Mouse (Mus musculus) frontal cortex, adult (tissue): Measurements from ENCODE around the gene Spin1.
"Not testable (repeated sequence)": the region's sequence is repeated elsewhere in the genome, so short reads cannot be mapped to it uniquely, and the experiment has no call there.

Source experiments
- ATAC-seq: cut with Nextera tagmentation; 2 replicates; pipeline ENCODE4 v1.9.2; 2017; ENCODE audit warnings: mild to moderate bottlenecking, moderate library complexity, mixed read lengths; ENCODE audit not compliant: low TSS enrichment

Gene Spin1

GRCm38 (mm10) chr13:51100233-51101015 is at the start of gene Spin1:
Spin1 (plus strand) TSS chr13:51100880.
- ATAC-seq: peak; percentile 79

- ATAC-seq: no peak
Observed at GRCm38 (mm10) chr13:51051016-51051415, 49.7 kb upstream of the Spin1 start.

GRCm38 (mm10) chr13:51052408-51052807 is 48.3 kb upstream of the Spin1 start:
- ATAC-seq: no peak

GRCm38 (mm10) chr13:51063024-51063423 is 37.7 kb upstream of the Spin1 start:
- no peak for ATAC-seq

GRCm38 (mm10) chr13:51063721-51064120 is 37.0 kb upstream of the Spin1 start:
- ATAC-seq: no peak

GRCm38 (mm10) chr13:51064429-51064828 is 36.3 kb upstream of the Spin1 start:
- ATAC-seq: no peak

- ATAC-seq: no peak
Observed at GRCm38 (mm10) chr13:51071063-51071680, 29.5 kb upstream of the Spin1 start.

- ATAC-seq: no peak
Observed at GRCm38 (mm10) chr13:51071763-51072276, 28.9 kb upstream of the Spin1 start.

GRCm38 (mm10) chr13:51072917-51073843 is 27.5 kb upstream of the Spin1 start:
- no peak for ATAC-seq

- ATAC-seq: no peak
Observed at GRCm38 (mm10) chr13:51074081-51074680, 26.5 kb upstream of the Spin1 start.

GRCm38 (mm10) chr13:51076191-51076590 is 24.5 kb upstream of the Spin1 start:
- ATAC-seq: not testable (repeated sequence)

GRCm38 (mm10) chr13:51078586-51078985 is 22.1 kb upstream of the Spin1 start:
- ATAC-seq: not testable (repeated sequence)

GRCm38 (mm10) chr13:51080801-51081200 is 19.9 kb upstream of the Spin1 start:
- ATAC-seq: no peak

- no peak for ATAC-seq
Observed at GRCm38 (mm10) chr13:51084241-51084640, 16.4 kb upstream of the Spin1 start.

- ATAC-seq: no peak
Observed at GRCm38 (mm10) chr13:51085941-51086340, 14.7 kb upstream of the Spin1 start.

- ATAC-seq: no peak
Observed at GRCm38 (mm10) chr13:51087253-51087652, 13.4 kb upstream of the Spin1 start.

- no peak for ATAC-seq
Observed at GRCm38 (mm10) chr13:51088207-51088606, 12.5 kb upstream of the Spin1 start.

GRCm38 (mm10) chr13:51089058-51089457 is 11.6 kb upstream of the Spin1 start:
- no peak for ATAC-seq

- no peak for ATAC-seq
Observed at GRCm38 (mm10) chr13:51090105-51090661, 10.5 kb upstream of the Spin1 start.

- no peak for ATAC-seq
Observed at GRCm38 (mm10) chr13:51093430-51093829, 7.2 kb upstream of the Spin1 start.
